Mouse (Mus musculus) urinary bladder, postnatal 36 days (tissue): ENCODE results near the gene Gab3.
A peak's percentile ranks its signal among the peaks of the same experiment; 100 is the strongest.

Experiments
- DNase-seq, 2 experiments: peaks; one replicate each; pipeline ENCODE4 v3.0.0; 2022; ENCODE audit warnings: low spot score in 2 of 2, mixed read lengths in 1 of 2

Gene Gab3

GRCm38 (mm10) chrX:75084774-75085508, at the start of gene Gab3:
TSS of gene Gab3 (minus strand) at chrX:75085458.
- DNase-seq: peak; percentile 1 to 45

- DNase-seq: peak; percentile 64 to 85
Observed at GRCm38 (mm10) chrX:75130467-75131160, 45.4 kb upstream of the Gab3 start, which contains the start of gene Mpp1. TSS of gene Mpp1 (minus strand) at chrX:75131016.

DNA sequence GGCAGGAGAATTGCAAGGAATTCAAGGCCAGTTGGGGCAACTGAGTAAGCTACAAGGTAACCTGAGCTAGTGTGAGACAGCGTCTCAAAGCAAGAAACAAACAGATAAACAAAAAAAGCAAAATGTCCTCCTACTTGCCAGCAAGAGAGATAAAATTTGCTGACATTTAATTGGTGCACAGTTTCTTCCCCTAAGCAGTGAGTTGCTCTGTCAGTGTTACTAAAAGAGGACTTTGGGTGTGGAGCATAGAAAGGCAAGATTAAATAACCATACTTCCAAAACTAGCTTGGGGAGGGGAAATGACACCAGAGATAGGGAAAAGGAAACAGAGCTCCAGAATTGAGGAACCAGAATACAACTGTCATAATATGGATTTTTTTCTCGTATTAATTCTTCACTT, 44.2 kb upstream of the Gab3 start:
- no peak for DNase-seq

- DNase-seq: no peak
Observed at GRCm38 (mm10) chrX:75128333-75128980, 43.2 kb upstream of the Gab3 start.

GRCm38 (mm10) chrX:75126893-75127292, 41.6 kb upstream of the Gab3 start:
- DNase-seq: no peak

DNA sequence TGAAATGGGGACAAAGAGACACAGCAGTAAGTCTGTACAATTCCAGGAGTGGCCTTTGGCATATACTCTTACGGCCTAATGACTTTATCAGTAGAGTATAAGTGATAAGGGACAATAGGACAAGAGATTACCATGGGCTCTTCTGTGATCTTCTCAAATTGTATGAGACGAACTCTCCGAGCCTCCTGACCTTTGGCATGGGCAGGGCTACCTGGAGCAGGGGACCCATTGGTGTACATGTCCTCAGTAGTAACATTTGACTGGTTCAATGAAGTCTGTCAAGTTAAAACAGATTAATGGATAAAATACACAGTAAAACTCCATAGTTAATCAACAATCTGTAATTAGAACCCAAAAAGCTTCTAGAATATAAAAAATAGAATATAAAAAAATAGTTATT, 40.3 kb upstream of the Gab3 start:
- DNase-seq: no peak

DNA sequence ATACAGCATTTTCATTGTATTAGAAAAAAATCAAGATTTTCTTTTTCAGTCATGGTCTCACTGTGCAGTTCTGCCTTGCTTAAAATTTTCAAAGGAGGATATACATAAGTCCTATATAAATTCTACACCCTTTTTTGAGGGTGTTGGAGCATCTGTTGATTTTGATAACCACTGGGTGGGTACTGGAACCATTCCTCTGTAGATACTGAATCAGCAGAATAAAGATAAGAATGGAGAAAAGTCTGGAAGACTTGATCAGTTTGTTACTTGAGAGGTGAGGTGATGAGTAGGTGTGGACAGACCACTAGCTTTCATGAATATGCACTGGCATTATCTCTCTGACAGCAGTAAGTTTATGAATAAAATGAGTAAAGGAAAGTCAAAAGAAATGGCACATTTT, 30.3 kb upstream of the Gab3 start:
- DNase-seq: no peak

DNA sequence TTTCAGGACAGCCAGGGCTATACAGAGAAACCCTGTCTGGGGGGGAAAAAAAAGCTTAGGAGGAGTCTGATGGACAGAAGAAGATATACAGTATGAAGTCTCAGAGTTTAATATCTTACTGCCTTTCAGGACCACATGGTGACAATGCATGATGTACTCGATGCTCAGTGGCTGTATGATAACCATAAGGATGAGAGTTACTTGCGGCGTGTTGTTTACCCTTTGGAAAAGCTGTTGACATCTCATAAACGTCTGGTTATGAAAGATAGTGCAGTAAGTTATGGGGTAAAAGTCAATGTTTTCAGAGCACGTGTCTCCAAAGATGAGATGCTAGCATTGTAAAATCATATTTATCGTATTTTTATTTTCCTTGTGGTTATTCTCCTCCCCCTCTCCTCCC, 17.0 kb upstream of the Gab3 start:
- DNase-seq: no peak

DNA sequence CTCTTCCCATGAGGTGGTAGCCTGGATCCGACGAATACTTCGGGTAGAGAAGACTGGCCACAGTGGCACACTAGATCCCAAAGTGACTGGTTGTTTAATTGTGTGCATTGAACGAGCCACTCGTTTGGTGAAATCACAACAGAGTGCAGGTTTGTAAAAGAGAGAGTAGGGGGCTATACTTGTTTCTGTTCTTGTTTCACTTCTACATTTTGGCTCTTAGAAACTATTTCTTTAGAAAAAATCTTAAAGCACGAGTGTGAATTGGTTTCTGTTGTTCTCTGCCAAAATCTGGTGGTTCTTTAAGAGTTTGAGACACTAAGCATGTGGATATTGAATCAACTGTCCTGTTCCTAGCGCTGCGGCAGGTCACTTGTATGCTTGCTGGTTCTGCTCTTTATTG, 13.5 kb upstream of the Gab3 start:
- DNase-seq: no peak

DNA sequence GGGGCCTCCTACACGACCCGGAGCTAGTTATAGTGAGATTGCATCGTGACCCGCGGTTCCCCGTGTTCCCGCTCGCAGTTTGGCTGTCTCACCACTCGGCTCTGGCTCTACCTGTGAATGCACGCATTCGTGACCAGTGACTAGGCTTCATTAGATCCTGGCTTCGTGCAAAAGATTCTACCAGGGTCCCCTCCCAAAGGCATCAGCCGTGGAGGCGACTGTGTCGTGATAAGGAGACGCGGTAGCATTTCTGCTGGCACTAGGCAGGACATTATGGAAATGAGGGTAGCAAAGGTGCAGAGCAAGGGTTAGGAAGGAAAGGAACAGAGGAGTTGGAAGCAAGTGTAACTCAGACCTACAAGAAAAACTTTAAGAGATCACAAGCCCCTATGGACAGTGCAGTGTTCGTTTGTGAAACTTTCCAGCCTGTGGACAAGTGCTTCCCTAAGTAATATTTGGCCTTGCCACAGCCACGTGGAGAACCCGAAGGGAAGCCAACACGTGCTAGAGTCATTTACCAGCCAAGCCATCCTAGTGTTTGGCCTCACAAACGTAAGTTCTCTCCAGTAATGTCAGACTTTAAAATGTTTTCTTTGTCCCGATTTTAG, 11.0 kb upstream of the Gab3 start:
- peak in 1 of 2 experiments; percentile 22 for DNase-seq

DNA sequence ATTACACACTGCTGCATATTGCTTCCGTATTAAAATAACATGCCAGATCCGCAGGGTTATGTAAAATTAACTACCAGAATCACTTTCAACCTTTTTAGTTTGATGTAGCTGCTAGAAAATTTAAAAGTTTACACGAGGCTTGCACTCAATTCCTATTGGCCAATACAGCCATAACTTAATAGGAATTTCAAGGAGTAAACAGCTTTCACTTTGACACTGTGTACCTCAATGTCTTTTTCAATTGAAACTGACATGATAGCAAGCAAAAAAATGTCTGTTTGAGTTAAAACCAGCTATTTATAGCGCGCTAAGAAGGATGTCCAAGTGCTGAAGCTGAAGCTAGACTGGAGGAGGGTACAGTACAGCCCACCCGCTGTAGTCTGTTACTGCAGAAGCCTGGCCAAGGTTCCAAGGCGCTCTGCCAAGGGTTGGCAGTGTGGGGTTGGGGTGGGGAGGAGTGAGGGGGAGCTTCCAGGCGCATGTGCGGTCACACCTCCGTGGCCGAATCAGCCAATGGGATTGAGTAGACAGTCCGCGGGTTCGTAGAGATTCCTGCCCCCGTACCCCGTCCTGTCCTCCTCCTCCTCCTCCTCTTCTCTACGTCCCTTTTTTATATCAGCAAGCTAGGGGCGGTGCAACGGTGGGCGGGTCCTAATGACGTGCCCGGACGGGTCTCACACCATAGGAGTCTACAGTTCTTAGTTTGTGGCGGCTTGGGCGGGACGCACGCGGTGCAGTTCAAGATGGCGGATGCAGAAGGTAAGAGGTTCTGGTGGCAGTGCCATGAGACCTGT, 10.3 kb upstream of the Gab3 start, which contains the start of gene Dkc1:
TSS of gene Dkc1 (plus strand) at position 486 of the 794 bp plus-strand sequence.
- peak; percentile 84 to 92 for DNase-seq

DNA sequence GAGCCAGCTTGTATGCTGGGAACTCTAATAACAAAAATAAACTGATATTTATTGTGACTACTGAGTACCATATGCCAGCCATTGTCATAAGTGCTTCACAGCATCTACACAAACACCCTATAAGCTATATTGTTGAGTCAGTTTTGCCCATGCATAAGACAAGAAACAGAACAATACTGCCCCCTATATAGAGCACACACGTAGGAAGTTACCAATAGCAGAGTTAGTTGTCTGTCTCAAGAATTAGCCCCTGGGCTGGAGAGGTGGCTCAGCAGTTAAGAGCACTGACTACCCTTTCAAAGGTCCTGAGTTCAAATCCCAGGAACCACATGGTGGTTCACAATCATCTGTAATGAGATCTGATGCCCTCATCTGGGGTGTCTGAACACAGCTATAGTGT, 396 bp upstream of the Gab3 start:
- DNase-seq: no peak

DNA sequence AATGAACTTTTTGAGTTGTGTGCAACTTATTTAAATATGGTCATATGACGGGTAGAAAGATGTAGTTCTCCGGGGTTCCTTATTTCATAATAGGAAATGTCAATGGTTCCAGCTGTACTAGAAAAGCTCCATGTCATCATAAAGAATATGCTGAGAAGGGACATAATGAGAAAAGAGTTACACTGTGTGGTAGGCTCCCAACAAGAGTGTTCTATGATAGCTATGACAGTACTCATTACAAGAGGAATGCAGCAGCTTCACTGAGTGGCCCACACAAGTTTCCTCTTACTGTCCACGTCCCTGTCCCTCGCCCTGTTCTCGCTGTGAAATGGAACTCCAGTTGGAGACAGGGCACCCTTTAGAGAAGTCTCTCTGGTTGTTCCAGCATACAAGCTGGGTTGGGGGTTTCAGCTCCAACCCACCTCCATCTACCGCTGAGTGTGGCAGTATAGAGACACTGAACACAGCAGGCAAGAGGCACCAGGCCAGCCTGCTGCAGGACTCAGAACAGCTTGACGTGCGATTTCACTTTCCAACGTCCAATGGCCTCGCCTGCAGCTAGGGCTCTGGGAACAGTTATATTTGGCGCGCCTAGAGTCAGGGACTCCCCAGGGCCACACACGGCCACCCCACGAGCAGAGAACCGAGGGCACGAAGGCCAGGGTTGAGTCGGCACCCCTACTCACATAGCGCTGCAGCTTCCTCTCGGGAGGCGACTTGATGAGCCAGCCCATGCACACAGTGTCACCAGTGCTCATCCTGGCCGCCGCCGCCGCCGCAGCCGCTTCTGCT, 1.1 kb downstream of the Gab3 start:
- DNase-seq: peak in 1 of 2 experiments; percentile 1

DNA sequence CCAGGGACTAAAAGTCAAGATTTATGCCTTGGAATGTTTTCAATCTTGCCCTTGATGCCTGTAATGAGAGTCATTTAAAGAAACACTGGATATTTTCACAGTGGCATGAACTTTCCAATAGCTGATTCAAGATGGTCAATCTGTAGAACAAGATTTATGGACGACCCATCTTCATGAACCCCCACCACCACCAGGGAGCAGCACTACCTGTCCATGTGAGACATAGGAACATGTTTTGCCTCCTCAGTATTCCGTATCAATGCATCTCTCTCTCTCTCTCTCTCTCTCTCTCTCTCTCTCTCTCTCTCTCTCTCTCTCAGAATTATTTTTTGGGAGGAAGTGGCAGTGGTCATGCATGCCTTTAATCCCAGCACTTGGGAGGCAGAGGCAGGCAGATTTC, 2.9 kb downstream of the Gab3 start:
- DNase-seq: no peak

- DNase-seq: no peak
Observed at GRCm38 (mm10) chrX:75056120-75056775, 29.0 kb downstream of the Gab3 start.

GRCm38 (mm10) chrX:75046921-75047635, 38.2 kb downstream of the Gab3 start:
- no peak for DNase-seq

DNA sequence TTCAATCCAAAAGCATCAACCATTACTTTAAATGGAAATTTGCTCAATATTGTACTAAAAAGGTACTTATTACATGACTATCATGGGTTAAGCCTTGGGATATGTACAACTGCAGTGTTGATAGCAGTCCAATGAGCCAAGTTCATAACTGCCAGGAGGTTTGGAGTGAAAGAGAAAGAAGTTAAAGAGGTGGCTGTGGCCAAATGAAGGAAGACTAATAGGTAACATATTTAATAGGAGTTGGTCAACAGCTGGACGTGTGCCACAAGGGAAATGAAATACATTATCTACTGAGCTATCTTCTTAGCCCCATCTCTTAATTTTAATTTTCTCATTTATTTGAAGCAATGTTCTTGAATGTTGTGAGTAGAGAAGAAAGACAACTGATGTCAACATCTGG, 39.3 kb downstream of the Gab3 start:
- no peak for DNase-seq

DNA sequence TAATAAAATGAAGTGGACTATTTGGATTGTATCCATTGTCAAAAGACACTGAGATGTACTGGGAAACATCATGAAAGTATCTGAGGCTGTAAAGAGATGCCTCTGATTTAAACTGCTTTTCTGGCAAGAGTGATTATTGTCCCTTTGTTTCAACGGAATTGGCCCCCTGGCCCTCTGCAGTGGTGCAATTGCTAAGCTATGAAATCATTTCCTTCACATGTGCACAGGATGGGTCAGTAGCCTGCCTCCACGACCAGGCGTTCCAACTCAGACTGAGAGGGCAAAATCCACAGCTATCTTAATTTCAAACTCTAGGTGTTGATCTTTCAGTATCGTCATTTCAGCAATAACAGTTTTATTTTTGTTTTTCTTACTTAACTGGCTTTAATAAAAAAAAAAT, 40.7 kb downstream of the Gab3 start:
- no peak for DNase-seq

DNA sequence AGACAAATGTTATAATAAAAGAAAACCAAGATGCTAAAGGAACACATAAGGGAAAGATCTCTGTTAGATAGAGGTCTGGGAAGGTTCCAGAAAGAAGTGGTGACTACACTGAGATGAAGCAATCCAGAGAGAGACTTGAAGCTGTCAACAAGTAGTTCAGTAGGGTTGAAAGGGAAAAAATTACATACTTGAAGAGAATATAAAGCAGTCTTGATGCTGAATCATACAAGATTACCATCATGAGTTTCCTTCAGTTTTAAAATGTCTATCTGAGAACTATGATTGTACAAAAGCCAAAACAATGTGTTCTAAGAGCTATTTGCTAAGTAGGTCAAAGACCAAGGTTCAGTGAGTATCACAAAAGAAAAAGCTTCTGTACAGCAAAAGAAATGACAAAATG, 48.6 kb downstream of the Gab3 start:
- no peak for DNase-seq
